Mouse (Mus musculus) cerebellum, adult 2 months (tissue): Measurements from ENCODE around the gene Osgep.

Experiments
- CTCF ChIP-seq: fragments of 200-500 bp; IDR thresholded peaks from 2 replicates; pipeline ENCODE4 v1.5.1; 2011; ENCODE audit warnings: low read depth, mild to moderate bottlenecking, control low read depth, low read length, moderate library complexity, borderline replicate concordance; ENCODE audit not compliant: insufficient read depth
- POLR2A ChIP-seq: fragments of 200-500 bp; IDR thresholded peaks from 2 replicates; pipeline ENCODE4 v1.6.1; 2011; ENCODE audit warnings: low read length, control low read depth, borderline replicate concordance; ENCODE audit not compliant: insufficient read depth

DNA sequence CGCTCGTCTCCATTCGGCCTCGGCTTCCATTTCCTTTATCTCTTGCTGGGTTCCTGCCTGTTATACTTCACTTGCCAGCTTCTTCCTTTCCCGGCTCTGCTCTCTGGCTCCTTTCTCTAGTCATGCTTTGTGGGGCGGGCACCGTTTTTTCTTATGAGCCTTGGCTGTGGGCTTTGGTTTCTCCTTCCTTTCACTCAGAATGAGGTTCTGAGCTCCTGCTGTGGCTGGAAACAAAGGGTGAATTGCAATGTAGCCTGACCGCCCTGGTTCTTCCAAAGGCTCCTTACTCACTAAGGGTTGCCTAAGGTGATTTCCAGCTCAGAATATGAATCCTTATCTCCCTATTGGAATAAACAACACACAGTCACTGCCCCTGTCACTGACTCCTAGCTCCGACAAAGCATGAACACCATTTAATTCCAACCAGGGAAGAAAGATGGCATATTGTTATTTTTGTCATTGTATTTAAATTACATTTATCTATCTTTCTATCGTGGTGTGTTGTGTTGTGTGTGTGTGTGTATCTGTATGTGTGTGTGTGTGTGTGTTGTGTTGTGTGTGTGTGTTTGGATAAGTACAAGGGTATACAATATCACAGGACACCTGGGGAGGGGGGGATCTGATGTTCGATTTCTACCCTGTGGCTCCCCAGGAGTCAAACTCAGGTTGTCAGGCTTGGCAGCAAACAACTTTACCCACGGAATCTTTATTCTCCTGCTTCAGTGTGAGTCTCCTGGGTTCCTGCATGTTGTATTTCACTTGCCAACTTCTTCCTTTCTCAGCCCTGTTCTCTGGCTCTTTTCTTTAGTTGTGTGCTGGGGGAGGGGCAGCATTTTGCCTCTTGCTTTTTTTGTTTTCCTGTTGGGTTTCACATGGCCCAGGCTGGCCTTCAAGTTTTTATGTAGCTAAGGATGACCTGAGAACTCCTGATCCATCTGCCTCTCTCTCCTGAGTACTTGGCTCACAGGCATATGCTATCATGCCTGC is 45.2 kb upstream of the Osgep start:
- TF ChIP-seq CTCF, result no peak
- TF ChIP-seq POLR2A, result no peak
